Comparison of ENCODE assay signal across 8 mouse cellular contexts in the genomic region with DNA sequence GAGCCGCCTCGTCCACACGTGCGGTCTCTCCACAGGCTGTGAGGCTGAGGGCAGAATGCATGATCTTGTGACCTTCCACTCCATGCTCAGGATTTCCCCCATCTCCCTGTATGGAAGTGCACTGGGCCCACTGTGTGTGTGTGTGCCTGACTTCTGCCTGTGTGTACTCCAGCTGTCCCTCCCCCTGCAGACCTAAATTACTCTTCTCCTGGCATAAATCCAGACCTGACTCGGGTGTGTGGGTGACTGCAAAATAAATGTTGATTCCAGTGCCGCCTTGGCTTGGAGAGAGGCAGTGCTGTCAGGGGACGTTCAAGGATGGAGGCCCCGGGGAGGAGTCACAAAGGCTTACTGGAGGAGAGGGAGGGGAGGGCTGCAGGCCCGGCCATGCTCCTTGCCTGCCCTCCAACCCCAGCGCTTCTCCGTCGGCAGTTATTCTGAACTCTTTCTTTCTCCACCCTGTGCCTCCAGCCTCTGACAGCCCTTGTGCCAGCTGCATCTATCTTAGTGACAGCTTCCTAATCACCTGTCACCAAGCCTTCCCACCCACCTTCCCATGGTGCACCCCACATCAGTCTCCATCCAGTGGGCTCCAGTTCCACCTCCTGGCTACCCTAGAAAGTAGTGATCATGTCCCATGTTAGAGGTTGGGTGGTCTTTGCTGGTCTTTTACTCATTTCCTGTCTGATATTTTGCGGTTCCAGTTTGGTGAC. TPM values are rescaled to one million over a fixed set of nuclear protein-coding genes. Genes with fewer than 3 reads are reported as not detected.
DNase-seq lines count a peak whose midpoint lies in the region; ATAC-seq lines count a peak whose summit lies in the region.

No protein-coding gene starts in this region.

- 22% methylated on average over 13 of the region's 13 CpGs for WGBS in neural tube, embryonic 11.5 days
- 15% methylated on average over 13 of the region's 13 CpGs for WGBS in forebrain, embryonic 13.5 days
- 11% methylated on average over 13 of the region's 13 CpGs for WGBS in hindbrain, embryonic 14.5 days
- 8% methylated on average over 13 of the region's 13 CpGs for WGBS in midbrain, embryonic 16.5 days

- no peak overlapping the region for H3K4me3 ChIP-seq in neural tube, embryonic 11.5 days (ENCODE audit: low read depth, low read length)
- no peak overlapping the region for H3K4me3 ChIP-seq in forebrain, embryonic 13.5 days
- no peak overlapping the region for H3K4me3 ChIP-seq in hindbrain, embryonic 14.5 days (replicated peaks; ENCODE audit: low read length)
- no peak overlapping the region for H3K4me3 ChIP-seq in midbrain, embryonic 16.5 days (ENCODE audit: low read depth, low read length)

- peak overlapping the region; percentile 67 for H3K27ac ChIP-seq in neural tube, embryonic 11.5 days (ENCODE audit: low read depth, low read length)
- H3K27ac ChIP-seq in forebrain, embryonic 13.5 days, result peak overlapping the region; percentile 78
- peak overlapping the region; percentile 73 for H3K27ac ChIP-seq in hindbrain, embryonic 14.5 days
- H3K27ac ChIP-seq in midbrain, embryonic 16.5 days (ENCODE audit: low read length), result peak overlapping the region; percentile 62; the same call in 1 of the 2 replicates

- H3K4me2 ChIP-seq in neural tube, embryonic 11.5 days (ENCODE audit: low read depth), result peak overlapping the region; percentile 15; the same call in 1 of the 2 replicates
- H3K4me2 ChIP-seq in forebrain, embryonic 13.5 days, result peak overlapping the region; percentile 33
- peak overlapping the region; percentile 6; the same call in 1 of the 2 replicates for H3K4me2 ChIP-seq in hindbrain, embryonic 14.5 days (replicated peaks)
- no peak overlapping the region; the same call in 1 of the 2 replicates for H3K4me2 ChIP-seq in midbrain, embryonic 16.5 days (ENCODE audit: low read length)

- H3K36me3 ChIP-seq in neural tube, embryonic 11.5 days (ENCODE audit: control insufficient read depth, insufficient read depth, low read length), result no peaks in the 10 kb centered on the region
- no peaks in the 10 kb centered on the region for H3K36me3 ChIP-seq in forebrain, embryonic 13.5 days (ENCODE audit: poor library complexity, severe bottlenecking)
- H3K36me3 ChIP-seq in hindbrain, embryonic 14.5 days (replicated peaks; ENCODE audit: control insufficient read depth, insufficient read depth), result no peaks in the 10 kb centered on the region
- H3K36me3 ChIP-seq in midbrain, embryonic 16.5 days (ENCODE audit: control insufficient read depth, insufficient read depth, low read length), result no peaks in the 10 kb centered on the region

- peak; percentile 50 for DNase-seq in neural tube, embryonic 11.5 days (ENCODE audit: low spot score)
- DNase-seq in neural tube, embryonic 10.5 days (ENCODE audit: extremely low spot score, low spot score), result no peak
- DNase-seq in hindbrain, embryonic 14.5 days (ENCODE audit: low spot score), result peak; percentile 64
- peak; percentile 75 to 76 for DNase-seq in left cerebral cortex, adult 9 months (ENCODE audit: low spot score in 2 of 2)
- no peak for DNase-seq in spleen, postnatal 36 days (ENCODE audit: low spot score in 2 of 2)
- DNase-seq in thymus, postnatal 14 days, result no peak

- no peaks in the 10 kb centered on the region for H3K9me3 ChIP-seq in neural tube, embryonic 11.5 days (ENCODE audit: control insufficient read depth, low read length)
- no peaks in the 10 kb centered on the region for H3K9me3 ChIP-seq in forebrain, embryonic 13.5 days (replicated peaks)
- no peaks in the 10 kb centered on the region for H3K9me3 ChIP-seq in hindbrain, embryonic 14.5 days (ENCODE audit: control insufficient read depth, low read length)
- H3K9me3 ChIP-seq in midbrain, embryonic 16.5 days (replicated peaks; ENCODE audit: control insufficient read depth, low read length, poor library complexity, severe bottlenecking), result no peaks in the 10 kb centered on the region

- H3K27me3 ChIP-seq in neural tube, embryonic 11.5 days (ENCODE audit: control insufficient read depth, insufficient read depth, low read length), result no peaks in the 10 kb centered on the region
- H3K27me3 ChIP-seq in forebrain, embryonic 13.5 days, result no peaks in the 10 kb centered on the region
- H3K27me3 ChIP-seq in hindbrain, embryonic 14.5 days (ENCODE audit: control insufficient read depth, insufficient read depth, low read length), result no peaks in the 10 kb centered on the region
- no peaks in the 10 kb centered on the region for H3K27me3 ChIP-seq in midbrain, embryonic 16.5 days (ENCODE audit: control insufficient read depth, insufficient read depth, low read depth, low read length)

- ATAC-seq in neural tube, embryonic 11.5 days (ENCODE audit: insufficient read depth, low FRiP score, low TSS enrichment), result peak; percentile 37; the same call in 1 of the 2 replicates
- peak; percentile 67 for ATAC-seq in forebrain, embryonic 13.5 days
- ATAC-seq in hindbrain, embryonic 14.5 days (ENCODE audit: low FRiP score), result peak; percentile 59
- peak; percentile 37 for ATAC-seq in midbrain, embryonic 16.5 days

- 0 out of 2 replicates have a peak overlapping the region, but pooled peaks have one; percentile 18 for H3K9ac ChIP-seq in neural tube, embryonic 11.5 days (ENCODE audit: low read length)
- H3K9ac ChIP-seq in forebrain, embryonic 13.5 days, result peak overlapping the region; percentile 43
- H3K9ac ChIP-seq in hindbrain, embryonic 14.5 days, result peak overlapping the region; percentile 35
- 0 out of 2 replicates have a peak overlapping the region, but pooled peaks have one; percentile 24 for H3K9ac ChIP-seq in midbrain, embryonic 16.5 days (ENCODE audit: low read depth, low read length)

- peaks cover 24% of the 10 kb centered on the region for H3K4me1 ChIP-seq in neural tube, embryonic 11.5 days (ENCODE audit: control insufficient read depth, insufficient read depth, low read length)
- peaks cover 68% of the 10 kb centered on the region for H3K4me1 ChIP-seq in forebrain, embryonic 13.5 days
- H3K4me1 ChIP-seq in hindbrain, embryonic 14.5 days (replicated peaks; ENCODE audit: control insufficient read depth, insufficient read depth, low read length), result peaks cover 48% of the 10 kb centered on the region
- peaks cover 37% of the 10 kb centered on the region for H3K4me1 ChIP-seq in midbrain, embryonic 16.5 days (ENCODE audit: control insufficient read depth, insufficient read depth, low read length)

RNA-seq across cellular contexts. Expression of a gene that starts 45.2 kb away (rescaled TPM):
- polyA plus RNA-seq in neural tube, embryonic 11.5 days (2014; fragmentation: Nextera tagmentation; extraction: Ambion mirVana), result 21.9 and 24.8 TPM in 2 replicates
- polyA plus RNA-seq in forebrain, embryonic 13.5 days (2015; fragmentation: Nextera tagmentation; extraction: Ambion mirVana), result 20.6 and 23.1 TPM in 2 replicates
- polyA plus RNA-seq in hindbrain, embryonic 14.5 days (2014; fragmentation: Nextera tagmentation; extraction: Ambion mirVana), result 14.7 and 17.5 TPM in 2 replicates
- 15.0 and 15.8 TPM in 2 replicates for polyA plus RNA-seq in midbrain, embryonic 16.5 days (2015; fragmentation: Nextera tagmentation; extraction: Ambion mirVana)

RNA-seq across cellular contexts. Expression of a gene that starts 45.4 kb away (rescaled TPM):
- 371 and 381 TPM in 2 replicates for polyA plus RNA-seq in neural tube, embryonic 11.5 days (2014; fragmentation: Nextera tagmentation; extraction: Ambion mirVana)
- polyA plus RNA-seq in forebrain, embryonic 13.5 days (2015; fragmentation: Nextera tagmentation; extraction: Ambion mirVana), result 351 and 386 TPM in 2 replicates
- 198 and 205 TPM in 2 replicates for polyA plus RNA-seq in hindbrain, embryonic 14.5 days (2014; fragmentation: Nextera tagmentation; extraction: Ambion mirVana)
- 210 and 224 TPM in 2 replicates for polyA plus RNA-seq in midbrain, embryonic 16.5 days (2015; fragmentation: Nextera tagmentation; extraction: Ambion mirVana)

Comparison
In these comparisons a context has a peak if more than half of its experiments do, and no peak if none do; other contexts are left out.
1. DNase-seq: peak in neural tube, embryonic 11.5 days (single experiment), hindbrain, embryonic 14.5 days (single experiment) and left cerebral cortex, adult 9 months (2 of 2); none in neural tube, embryonic 10.5 days (single experiment), spleen, postnatal 36 days (0 of 2) and thymus, postnatal 14 days (single experiment).
2. Peak in every context shown above with its lines, with median percentiles within 50 percentile points of each other: ATAC-seq, H3K27ac ChIP-seq and H3K9ac ChIP-seq.